Mouse (Mus musculus): ENCODE data around the gene Cps1. TPM values are rescaled to one million over a fixed set of nuclear protein-coding genes. Genes with fewer than 3 reads are reported as not detected.

Gene Cps1
- polyA plus RNA-seq, 1 experiment from 2014 or later: 0.45 TPM

GRCm38 (mm10) chr1:67235468-67236217, 112.8 kb downstream of the Cps1 start:
- DNase-seq (ENCODE audit: low spot score): no peak
- Histone ChIP-seq H3K4me1 (replicated peaks; ENCODE audit: control insufficient read depth, insufficient read depth) (no peaks in the 10 kb centered on the region), H3K4me3 (ENCODE audit: low read depth, low read length) (no peak overlapping the region), H3K27ac (replicated peaks) (no peak overlapping the region), H3K4me2 (replicated peaks; ENCODE audit: low read depth) (no peak overlapping the region), H3K9me3 (ENCODE audit: control insufficient read depth, low read length) (no peaks in the 10 kb centered on the region), H3K36me3 (ENCODE audit: control insufficient read depth, insufficient read depth, low read length) (no peaks in the 10 kb centered on the region), H3K27me3 (ENCODE audit: control insufficient read depth, insufficient read depth, low read length) (no peaks in the 10 kb centered on the region), H3K9ac (ENCODE audit: low read length) (no peak overlapping the region)
- TF ChIP-seq CTCF (IDR thresholded peaks at IDR 0.05; ENCODE audit: low read depth) (no peak), EP300 (optimal IDR thresholded peaks at IDR 0.05) (no peak)
- 71% methylated on average over 7 of the region's 7 CpGs for WGBS
- no peak for ATAC-seq (ENCODE audit: low FRiP score, low TSS enrichment)

GRCm38 (mm10) chr1:67238446-67238845, 115.6 kb downstream of the Cps1 start:
- Histone ChIP-seq H3K4me3 (ENCODE audit: low read depth, low read length) (no peak overlapping the region), H3K9ac (ENCODE audit: low read length) (no peak overlapping the region), H3K27me3 (ENCODE audit: control insufficient read depth, insufficient read depth, low read length) (no peaks in the 10 kb centered on the region), H3K36me3 (ENCODE audit: control insufficient read depth, insufficient read depth, low read length) (no peaks in the 10 kb centered on the region), H3K4me1 (replicated peaks; ENCODE audit: control insufficient read depth, insufficient read depth) (no peaks in the 10 kb centered on the region), H3K9me3 (ENCODE audit: control insufficient read depth, low read length) (no peaks in the 10 kb centered on the region), H3K4me2 (replicated peaks; ENCODE audit: low read depth) (no peak overlapping the region), H3K27ac (replicated peaks) (no peak overlapping the region)
- TF ChIP-seq EP300 (optimal IDR thresholded peaks at IDR 0.05) (no peak), CTCF (IDR thresholded peaks at IDR 0.05; ENCODE audit: low read depth) (no peak)
- DNase-seq (ENCODE audit: low spot score) (no peak), ATAC-seq (ENCODE audit: low FRiP score, low TSS enrichment) (no peak)
- 96% methylated on average over 1 of the region's 1 CpGs for WGBS

GRCm38 (mm10) chr1:67238941-67239340, 116.1 kb downstream of the Cps1 start:
- H3K9me3 ChIP-seq (ENCODE audit: control insufficient read depth, low read length): no peaks in the 10 kb centered on the region
- H3K4me2 ChIP-seq (replicated peaks; ENCODE audit: low read depth): no peak overlapping the region
- no peak for TF ChIP-seq CTCF (IDR thresholded peaks at IDR 0.05; ENCODE audit: low read depth)
- TF ChIP-seq EP300 (optimal IDR thresholded peaks at IDR 0.05): no peak
- ATAC-seq (ENCODE audit: low FRiP score, low TSS enrichment) (no peak), DNase-seq (ENCODE audit: low spot score) (no peak)
- 90% methylated on average over 1 of the region's 1 CpGs for WGBS
- no peak overlapping the region for H3K27ac ChIP-seq (replicated peaks)
- H3K36me3 ChIP-seq (ENCODE audit: control insufficient read depth, insufficient read depth, low read length): no peaks in the 10 kb centered on the region
- no peak overlapping the region for H3K9ac ChIP-seq (ENCODE audit: low read length)
- no peak overlapping the region for H3K4me3 ChIP-seq (ENCODE audit: low read depth, low read length)
- H3K4me1 ChIP-seq (replicated peaks; ENCODE audit: control insufficient read depth, insufficient read depth): no peaks in the 10 kb centered on the region
- no peaks in the 10 kb centered on the region for H3K27me3 ChIP-seq (ENCODE audit: control insufficient read depth, insufficient read depth, low read length)

- DNase-seq (ENCODE audit: low spot score) (no peak), ATAC-seq (ENCODE audit: low FRiP score, low TSS enrichment) (no peak)
- Histone ChIP-seq H3K36me3 (ENCODE audit: control insufficient read depth, insufficient read depth, low read length) (no peaks in the 10 kb centered on the region), H3K9me3 (ENCODE audit: control insufficient read depth, low read length) (no peaks in the 10 kb centered on the region), H3K27me3 (ENCODE audit: control insufficient read depth, insufficient read depth, low read length) (no peaks in the 10 kb centered on the region), H3K9ac (ENCODE audit: low read length) (no peak overlapping the region), H3K4me3 (ENCODE audit: low read depth, low read length) (no peak overlapping the region), H3K27ac (replicated peaks) (no peak overlapping the region), H3K4me2 (replicated peaks; ENCODE audit: low read depth) (no peak overlapping the region), H3K4me1 (replicated peaks; ENCODE audit: control insufficient read depth, insufficient read depth) (no peaks in the 10 kb centered on the region)
- TF ChIP-seq EP300 (optimal IDR thresholded peaks at IDR 0.05) (no peak), CTCF (IDR thresholded peaks at IDR 0.05; ENCODE audit: low read depth) (no peak)
- 72% methylated on average over 1 of the region's 1 CpGs for WGBS
These were observed 142.4 kb downstream of the Cps1 start for GRCm38 (mm10) chr1:67265222-67265621.

- Histone ChIP-seq H3K9me3 (ENCODE audit: control insufficient read depth, low read length) (no peaks in the 10 kb centered on the region), H3K4me2 (replicated peaks; ENCODE audit: low read depth) (no peak overlapping the region), H3K36me3 (ENCODE audit: control insufficient read depth, insufficient read depth, low read length) (no peaks in the 10 kb centered on the region), H3K27ac (replicated peaks) (no peak overlapping the region), H3K9ac (ENCODE audit: low read length) (no peak overlapping the region), H3K4me3 (ENCODE audit: low read depth, low read length) (no peak overlapping the region), H3K4me1 (replicated peaks; ENCODE audit: control insufficient read depth, insufficient read depth) (no peaks in the 10 kb centered on the region), H3K27me3 (ENCODE audit: control insufficient read depth, insufficient read depth, low read length) (no peaks in the 10 kb centered on the region)
- no peak for DNase-seq (ENCODE audit: low spot score)
- TF ChIP-seq EP300 (optimal IDR thresholded peaks at IDR 0.05) (no peak), CTCF (IDR thresholded peaks at IDR 0.05; ENCODE audit: low read depth) (no peak)
- ATAC-seq (ENCODE audit: low FRiP score, low TSS enrichment): no peak
These were observed 145.1 kb downstream of the Cps1 start for GRCm38 (mm10) chr1:67267972-67268371.

- H3K4me1 ChIP-seq (replicated peaks; ENCODE audit: control insufficient read depth, insufficient read depth): no peaks in the 10 kb centered on the region
- DNase-seq (ENCODE audit: low spot score) (no peak), ATAC-seq (ENCODE audit: low FRiP score, low TSS enrichment) (no peak)
- no peak overlapping the region for H3K4me2 ChIP-seq (replicated peaks; ENCODE audit: low read depth)
- no peak overlapping the region for H3K4me3 ChIP-seq (ENCODE audit: low read depth, low read length)
- no peaks in the 10 kb centered on the region for H3K27me3 ChIP-seq (ENCODE audit: control insufficient read depth, insufficient read depth, low read length)
- no peaks in the 10 kb centered on the region for H3K36me3 ChIP-seq (ENCODE audit: control insufficient read depth, insufficient read depth, low read length)
- H3K9me3 ChIP-seq (ENCODE audit: control insufficient read depth, low read length): no peaks in the 10 kb centered on the region
- TF ChIP-seq EP300 (optimal IDR thresholded peaks at IDR 0.05) (no peak), CTCF (IDR thresholded peaks at IDR 0.05; ENCODE audit: low read depth) (no peak)
- H3K9ac ChIP-seq (ENCODE audit: low read length): no peak overlapping the region
- H3K27ac ChIP-seq (replicated peaks): no peak overlapping the region
These were observed 145.6 kb downstream of the Cps1 start for GRCm38 (mm10) chr1:67268450-67268849.
